Mouse (Mus musculus): ENCODE measurements around the gene Tmcc1.

DNA sequence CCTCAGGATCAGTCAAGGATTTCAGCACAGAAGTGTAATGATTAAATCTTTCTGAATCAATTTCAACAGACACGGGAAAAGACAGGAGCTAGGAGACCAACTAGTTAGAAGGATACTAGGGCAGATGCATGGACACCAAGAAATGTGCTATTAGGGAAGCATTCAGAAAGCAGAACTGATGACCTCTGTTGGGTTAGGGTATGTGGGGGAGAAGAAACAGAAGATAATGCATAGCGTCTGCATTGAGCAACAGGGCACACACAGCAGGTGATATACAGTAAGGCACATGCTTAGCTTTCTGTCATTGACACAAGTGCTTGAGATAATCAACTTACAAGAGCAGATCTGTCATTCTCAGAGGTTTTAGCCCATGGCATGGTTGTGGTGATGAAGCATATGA, 95.7 kb downstream of the Tmcc1 start:
- TF ChIP-seq USF1 (IDR thresholded peaks at IDR 0.05; ENCODE audit: low read depth) (no peak), CTCF (IDR thresholded peaks at IDR 0.05; ENCODE audit: control insufficient read depth, insufficient read depth, insufficient read length) (no peak), MAX (IDR thresholded peaks at IDR 0.05) (no peak), MYOG (IDR thresholded peaks at IDR 0.05; ENCODE audit: control insufficient read depth, extremely low read depth, insufficient read length) (no peak)

Data from C2C12 (cell line).